Mouse (Mus musculus) liver, adult 2 months (tissue): ENCODE measurements around the gene F8.

Experiments used
- CTCF ChIP-seq: fragments of 200-500 bp; IDR thresholded peaks from 2 replicates; pipeline ENCODE4 v1.5.1; 2011; ENCODE audit warnings: low read depth, low read length, control low read depth
- POLR2A ChIP-seq: fragments of 200-500 bp; IDR thresholded peaks from 2 replicates; pipeline ENCODE4 v1.6.1; 2011; ENCODE audit warnings: low read length, control low read depth; ENCODE audit not compliant: insufficient read depth; ENCODE audit errors: extremely low read depth

GRCm38 (mm10) chrX:75403350-75403749, 20.9 kb upstream of the F8 start:
- TF ChIP-seq POLR2A (no peak), CTCF (no peak)
